Mouse (Mus musculus) Patski (cell line): ENCODE measurements around the gene A730049H05Rik. TPM values are rescaled to one million over a fixed set of nuclear protein-coding genes. Genes with fewer than 3 reads are reported as not detected.

ENCODE experiments used
- ATAC-seq: fragments of 100-300 bp; one replicate; pipeline ENCODE4 v1.8.0; 2021
- CTCF ChIA-PET: fragments of 350-600 bp; sonication (Branson Sonifier 250); formaldehyde crosslinking; loops from one replicate; lab custom pipeline; 2022; ENCODE audit warnings: inconsistent platforms; lab: Charles Lee
- POLR2A ChIA-PET: fragments of 350-600 bp; sonication (Branson Sonifier 250); formaldehyde crosslinking; loops from one replicate; lab custom pipeline; 2022; ENCODE audit warnings: antibody characterized with exemption, inconsistent platforms; lab: Charles Lee
- DNase-seq: peaks from one replicate; pipeline ENCODE4 v3.0.0-alpha.2; 2011; ENCODE audit warnings: low read depth, low spot score
- H3K27me3 ChIP-seq: fragments of 371-371 bp; one replicate; pipeline ENCODE4 v1.5.1; 2021
- CTCF ChIP-seq: fragments of 100-300 bp; IDR thresholded peaks from one replicate; pipeline ENCODE4 v1.5.1; 2021
- in situ Hi-C: fragments of 300-500 bp; cut with MboI; formaldehyde crosslinking; loops from 3 replicates; pipeline ENCODE4 v1.11.1; 2018; ENCODE audit warnings: low pct_unique_long_range_greater_than_20kb, mixed read lengths
- polyA plus RNA-seq: library from polyadenylated mRNA; unstranded; gene quantifications from one replicate; pipeline ENCODE4 v1.2.3, GENCODE M21; 2021

Gene A730049H05Rik
- polyA plus RNA-seq = 0.59 TPM

- ChIA-PET CTCF (no interaction called here), POLR2A (interaction anchor here (1.0 kb wide), 1 partner anchor 12 kb away, joined by 3 read pairs; no protein-coding TSS in a partner anchor)
- H3K27me3 ChIP-seq = no peaks in the 10 kb centered on the region
- peak; percentile 17 for DNase-seq
- ATAC-seq = peak; percentile 21
- in situ Hi-C loops = no loop called here
- TF ChIP-seq CTCF = no peak
Observed at GRCm38 (mm10) chr6:92816311-92816751, at the start of gene A730049H05Rik. Gene A730049H05Rik, plus strand, starts transcription at chr6:92816478.

DNA sequence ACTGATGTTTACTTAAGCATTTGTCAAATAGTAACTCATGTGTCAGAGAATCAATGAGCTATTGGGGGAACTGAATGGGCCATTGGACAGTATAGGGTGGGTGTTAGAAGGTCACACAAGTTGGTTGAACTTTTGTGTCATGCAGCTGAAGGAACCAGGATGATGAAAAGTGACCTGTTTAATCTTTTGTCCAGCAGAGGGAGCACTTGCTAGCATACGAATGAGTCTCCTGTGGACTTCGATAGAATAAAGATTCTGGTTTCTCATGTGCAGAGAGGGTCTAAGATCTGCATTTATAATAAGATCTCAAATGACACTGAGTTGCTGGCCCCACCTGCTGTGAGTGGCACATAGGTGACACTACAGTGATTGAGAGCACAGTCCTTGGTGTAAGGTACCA, 39.9 kb upstream of the A730049H05Rik start:
- TF ChIP-seq CTCF = peak; percentile 73
- ChIA-PET POLR2A (no interaction called here), CTCF (interaction anchor here (0.6 to 2.1 kb wide), 12 partner anchors 9 to 984 kb away, joined by 3 to 16 read pairs (median 3); no protein-coding TSS in a partner anchor)
- in situ Hi-C loops = loop anchor here (5.0 to 25.0 kb wide), 5 partner anchors 768 to 1686 kb away; no protein-coding TSS in a partner anchor
- no peak for ATAC-seq
- no peak for DNase-seq
- H3K27me3 ChIP-seq = no peaks in the 10 kb centered on the region

GRCm38 (mm10) chr6:92779140-92779934, 36.9 kb upstream of the A730049H05Rik start:
- no peaks in the 10 kb centered on the region for H3K27me3 ChIP-seq
- CTCF ChIA-PET = interaction anchor here (1.2 kb wide), 1 partner anchor 8 kb away, joined by 4 read pairs; no protein-coding TSS in a partner anchor
- no peak for ATAC-seq
- POLR2A ChIA-PET = no interaction called here
- no peak for DNase-seq
- in situ Hi-C loops = loop anchor here (5.0 to 25.0 kb wide), 5 partner anchors 765 to 1683 kb away; no protein-coding TSS in a partner anchor
- TF ChIP-seq CTCF = no peak

GRCm38 (mm10) chr6:92779935-92780205, 36.4 kb upstream of the A730049H05Rik start:
- H3K27me3 ChIP-seq = no peaks in the 10 kb centered on the region
- ChIA-PET POLR2A (no interaction called here), CTCF (no interaction called here)
- TF ChIP-seq CTCF = no peak
- ATAC-seq = no peak
- in situ Hi-C loops = loop anchor here (5.0 to 25.0 kb wide), 5 partner anchors 765 to 1682 kb away; no protein-coding TSS in a partner anchor
- DNase-seq = no peak

DNA sequence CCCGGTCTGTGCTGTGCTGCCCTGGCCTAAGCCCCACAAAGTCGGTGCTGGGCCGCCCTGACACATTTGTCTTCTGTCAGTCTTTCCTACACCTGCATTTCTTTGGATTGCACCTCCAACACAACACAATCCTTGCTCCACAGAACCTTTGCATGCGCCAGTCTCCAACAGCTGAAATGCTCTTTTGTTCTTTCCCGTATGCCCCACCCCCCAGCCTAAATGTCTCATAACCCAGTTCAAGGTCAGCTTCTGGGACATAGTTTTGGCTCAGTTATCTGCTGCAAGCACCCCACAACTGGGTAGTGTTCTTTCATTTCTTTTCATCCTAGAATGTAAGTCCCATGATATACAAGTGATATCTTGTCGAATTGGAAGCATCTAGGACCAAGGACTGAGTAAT, 34.8 kb upstream of the A730049H05Rik start:
- ChIA-PET POLR2A (no interaction called here), CTCF (no interaction called here)
- no peaks in the 10 kb centered on the region for H3K27me3 ChIP-seq
- TF ChIP-seq CTCF = no peak
- in situ Hi-C loops = loop anchor here (25.0 kb wide), 3 partner anchors 1206 to 1681 kb away; no protein-coding TSS in a partner anchor
- no peak for DNase-seq
- no peak for ATAC-seq

DNA sequence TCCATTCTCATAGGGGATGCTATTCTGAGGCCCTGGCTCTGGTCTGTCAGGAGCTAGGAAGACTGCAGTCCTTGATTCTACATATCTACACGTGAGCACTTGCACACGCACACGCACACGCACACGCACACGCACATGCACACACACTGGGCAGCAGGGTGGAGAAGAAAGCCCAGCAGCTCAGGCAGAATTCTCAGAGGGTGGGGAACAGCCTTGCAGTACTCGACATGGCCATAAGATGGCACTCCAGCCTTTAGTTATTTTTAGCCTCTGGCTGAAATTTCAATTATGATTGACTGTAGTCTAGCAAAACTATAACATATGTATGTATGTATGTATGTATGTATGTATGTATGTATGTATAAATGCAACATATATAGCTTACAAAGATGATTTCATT, 31.5 kb upstream of the A730049H05Rik start:
- ATAC-seq (no peak), DNase-seq (no peak)
- CTCF ChIA-PET = interaction anchor here (0.9 to 3.6 kb wide), 9 partner anchors 9 to 1680 kb away, joined by 3 to 16 read pairs (median 4); no protein-coding TSS in a partner anchor
- POLR2A ChIA-PET = no interaction called here
- in situ Hi-C loops = loop anchor here (5.0 to 25.0 kb wide), 4 partner anchors 663 to 1678 kb away; no protein-coding TSS in a partner anchor
- H3K27me3 ChIP-seq = no peaks in the 10 kb centered on the region
- TF ChIP-seq CTCF = peak; percentile 85

GRCm38 (mm10) chr6:92786701-92787375, 29.4 kb upstream of the A730049H05Rik start:
- ATAC-seq (no peak), DNase-seq (no peak)
- in situ Hi-C loops = loop anchor here (5.0 to 25.0 kb wide), 4 partner anchors 660 to 1675 kb away; no protein-coding TSS in a partner anchor
- no peaks in the 10 kb centered on the region for H3K27me3 ChIP-seq
- POLR2A ChIA-PET = no interaction called here
- TF ChIP-seq CTCF = no peak
- CTCF ChIA-PET = interaction anchor here (0.8 to 3.6 kb wide), 10 partner anchors 8 to 757 kb away, joined by 3 to 16 read pairs (median 4); no protein-coding TSS in a partner anchor

GRCm38 (mm10) chr6:92787376-92787712, 28.9 kb upstream of the A730049H05Rik start:
- H3K27me3 ChIP-seq = no peaks in the 10 kb centered on the region
- ChIA-PET POLR2A (no interaction called here), CTCF (interaction anchor here (0.8 to 3.6 kb wide), 11 partner anchors 9 to 756 kb away, joined by 3 to 16 read pairs (median 3); no protein-coding TSS in a partner anchor)
- TF ChIP-seq CTCF = peak; percentile 92
- in situ Hi-C loops = loop anchor here (5.0 to 25.0 kb wide), 4 partner anchors 660 to 1675 kb away; no protein-coding TSS in a partner anchor
- ATAC-seq = no peak
- peak; percentile 13 for DNase-seq

- ChIA-PET CTCF (no interaction called here), POLR2A (no interaction called here)
- DNase-seq = no peak
- H3K27me3 ChIP-seq = no peaks in the 10 kb centered on the region
- no peak for ATAC-seq
- in situ Hi-C loops = loop anchor here (25.0 kb wide), 3 partner anchors 1193 to 1668 kb away; no protein-coding TSS in a partner anchor
- no peak for TF ChIP-seq CTCF
Observed at GRCm38 (mm10) chr6:92793804-92794203, 22.5 kb upstream of the A730049H05Rik start.

- H3K27me3 ChIP-seq = no peaks in the 10 kb centered on the region
- no peak for ATAC-seq
- ChIA-PET CTCF (no interaction called here), POLR2A (no interaction called here)
- no peak for TF ChIP-seq CTCF
- in situ Hi-C loops = no loop called here
- no peak for DNase-seq
Observed at GRCm38 (mm10) chr6:92801462-92801861, 14.8 kb upstream of the A730049H05Rik start.
